Mouse (Mus musculus) bone marrow macrophage, adult 2 months (primary cell): ENCODE data around the gene Ccdc38.

Source experiments
- CTCF ChIP-seq: IDR thresholded peaks from 2 replicates; pipeline ENCODE4 v1.5.1; 2012; ENCODE audit warnings: low read depth, mild to moderate bottlenecking, low read length, moderate library complexity
- POLR2A ChIP-seq: IDR thresholded peaks from 2 replicates; pipeline ENCODE4 v1.6.1; 2012; ENCODE audit warnings: mild to moderate bottlenecking, low read depth, low read length, borderline replicate concordance

- TF ChIP-seq POLR2A (no peak), CTCF (peak; percentile 12; the same call in 1 of the 2 replicates)
These were observed 71.1 kb downstream of the Ccdc38 start for GRCm38 (mm10) chr10:93611419-93612007.
